Mouse (Mus musculus): ENCODE data around the gene Rab7b.

Rab7b gene

DNA sequence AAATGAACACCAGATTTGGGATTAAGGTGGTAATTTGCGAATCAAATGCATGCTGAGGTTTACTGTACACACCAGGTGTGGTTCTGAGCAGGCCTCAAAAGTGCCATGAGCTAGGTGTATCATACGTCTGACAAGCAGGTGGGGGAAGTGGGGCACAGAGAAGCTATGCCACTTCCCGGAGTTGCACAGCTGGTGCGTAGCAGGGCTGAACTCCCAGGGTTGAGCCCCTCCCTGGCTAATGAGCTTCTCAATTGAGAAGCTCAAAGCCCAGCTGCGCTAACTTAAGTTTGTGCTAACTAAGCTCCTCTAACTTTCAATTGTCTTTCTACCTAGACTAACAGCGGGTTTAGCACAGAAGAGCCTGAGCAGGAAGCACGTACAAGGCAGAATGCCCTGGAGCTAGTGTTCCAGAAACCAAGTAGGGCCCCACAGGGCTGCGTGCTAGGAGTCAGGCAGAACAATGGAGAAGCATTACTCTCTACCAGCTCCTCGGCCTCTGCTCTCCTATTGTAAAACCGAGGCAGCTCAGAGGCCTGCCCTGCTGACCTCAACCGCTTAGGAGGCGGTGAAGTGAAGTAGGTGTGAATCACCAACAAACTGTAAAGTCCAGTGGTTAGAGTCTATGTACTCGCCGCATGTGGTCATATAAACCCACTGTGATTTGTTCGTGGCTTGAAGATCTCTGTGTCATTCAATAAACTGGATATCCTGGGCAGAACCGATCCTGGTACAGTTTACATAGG, 30.6 kb downstream of the Rab7b start:
- ChIA-PET POLR2A (interaction anchor here in 3 of 4 experiments (0.6 to 1.3 kb wide), 16 partner anchors 10 to 289 kb away, joined by 3 to 13 read pairs (median 3); partner anchors contain the start of genes Fam72a (in 2 of the 3), Nucks1 (in 1 of the 3), Pm20d1 (in 1 of the 3) and Rab29 (in 1 of the 3)), CTCF (interaction anchor here in 2 of 4 experiments (0.5 to 1.2 kb wide), 15 partner anchors 10 to 679 kb away, joined by 3 to 6 read pairs (median 3); partner anchors contain the start of gene Fam72a (in 1 of the 2))

GRCm38 (mm10) chr1:131721989-131722388, 33.5 kb downstream of the Rab7b start:
- POLR2A ChIA-PET: interaction anchor here in 2 of 4 experiments (0.8 to 1.2 kb wide), 3 partner anchors 9 to 18 kb away, joined by 3 to 4 read pairs (median 4); no protein-coding TSS in a partner anchor
- CTCF ChIA-PET: interaction anchor here in 2 of 4 experiments (1.3 to 2.8 kb wide), 3 partner anchors 9 to 10 kb away, joined by 3 to 9 read pairs (median 8); no protein-coding TSS in a partner anchor

GRCm38 (mm10) chr1:131723549-131723948, 35.1 kb downstream of the Rab7b start:
- ChIA-PET CTCF (interaction anchor here in 3 of 4 experiments (0.6 to 2.8 kb wide), 4 partner anchors 9 to 323 kb away, joined by 3 to 9 read pairs (median 8); no protein-coding TSS in a partner anchor), POLR2A (interaction anchor here in 2 of 4 experiments (0.7 to 1.3 kb wide), 3 partner anchors 21 to 23 kb away, joined by 3 to 4 read pairs (median 4); no protein-coding TSS in a partner anchor)

GRCm38 (mm10) chr1:131726586-131726985, 38.1 kb downstream of the Rab7b start:
- ChIA-PET CTCF (interaction anchor here in 3 of 4 experiments (0.6 to 2.0 kb wide), 5 partner anchors 11 to 140 kb away, joined by 3 to 11 read pairs (median 4); partner anchors contain the start of gene Rab29 (in 1 of the 3)), POLR2A (interaction anchor here in 1 of 4 experiments (1.0 to 1.9 kb wide), 4 partner anchors 10 to 237 kb away, joined by 3 to 6 read pairs (median 4); partner anchors contain the start of gene Slc26a9)

GRCm38 (mm10) chr1:131730639-131731437, 42.3 kb downstream of the Rab7b start:
- ChIA-PET CTCF (interaction anchor here in 3 of 4 experiments (0.6 to 1.9 kb wide), 6 partner anchors 16 to 635 kb away, joined by 3 to 13 read pairs (median 4); no protein-coding TSS in a partner anchor), POLR2A (interaction anchor here in 3 of 4 experiments (1.1 to 1.9 kb wide), 3 partner anchors 11 to 203 kb away, joined by 3 to 13 read pairs (median 6); partner anchors contain the start of genes Fam72a (in 1 of the 3) and Srgap2 (in 1 of the 3))

DNA sequence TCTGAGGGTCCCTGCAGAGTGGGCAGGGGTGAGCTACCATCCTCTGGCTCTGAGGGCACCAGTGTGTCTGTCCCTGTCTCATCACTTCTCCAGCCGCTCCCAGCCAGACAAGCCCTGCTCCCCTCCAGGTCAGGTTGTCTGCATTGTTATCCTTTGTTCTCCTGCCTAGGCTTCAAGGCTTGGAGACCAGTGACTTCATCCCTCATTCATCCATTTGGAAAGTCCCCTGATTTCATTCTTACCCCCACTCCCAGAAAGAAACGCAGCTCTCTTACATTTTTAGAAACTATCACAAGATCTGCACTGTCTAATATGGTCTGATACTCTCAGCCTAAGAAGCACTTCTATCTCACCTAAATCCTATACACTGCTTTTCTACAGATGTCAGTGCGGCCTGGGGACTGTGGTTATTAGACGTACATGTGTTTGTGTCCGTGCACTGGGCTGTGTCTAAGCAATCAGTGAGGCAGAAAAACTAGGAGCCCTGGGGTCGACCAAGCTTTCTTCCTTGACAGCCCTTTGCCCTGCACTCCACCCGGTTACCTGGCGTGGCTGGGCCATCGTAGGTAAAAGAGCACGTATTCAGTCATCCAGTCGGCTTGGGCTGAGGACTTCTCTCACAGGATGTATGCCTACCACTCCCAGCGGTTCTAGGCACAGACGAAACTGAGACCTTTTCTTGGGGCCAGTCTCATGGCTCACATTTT, 45.1 kb downstream of the Rab7b start:
- ChIA-PET POLR2A (interaction anchor here in 3 of 4 experiments (0.5 to 0.8 kb wide), 4 partner anchors 8 to 80 kb away, joined by 3 to 7 read pairs (median 6); no protein-coding TSS in a partner anchor), CTCF (interaction anchor here in 2 of 4 experiments (0.5 to 1.0 kb wide), 3 partner anchors 19 to 702 kb away, joined by 3 to 5 read pairs (median 3); no protein-coding TSS in a partner anchor)

- CTCF ChIA-PET: no interaction called here
- POLR2A ChIA-PET: interaction anchor here in 1 of 4 experiments (0.8 kb wide), 1 partner anchor 15 kb away, joined by 7 read pairs; no protein-coding TSS in a partner anchor
Measured at GRCm38 (mm10) chr1:131734657-131735273, 46.3 kb downstream of the Rab7b start.

- CTCF ChIA-PET: interaction anchor here in 3 of 4 experiments (1.1 to 1.4 kb wide), 3 partner anchors 21 to 22 kb away, joined by 3 to 5 read pairs (median 3); no protein-coding TSS in a partner anchor
- POLR2A ChIA-PET: interaction anchor here in 1 of 4 experiments (1.4 kb wide), 1 partner anchor 11 kb away, joined by 4 read pairs; no protein-coding TSS in a partner anchor
Measured at GRCm38 (mm10) chr1:131736494-131736893, 48.0 kb downstream of the Rab7b start.

- ChIA-PET CTCF (interaction anchor here in 3 of 4 experiments (1.1 to 1.4 kb wide), 3 partner anchors 22 to 23 kb away, joined by 3 to 5 read pairs (median 3); no protein-coding TSS in a partner anchor), POLR2A (interaction anchor here in 2 of 4 experiments (0.6 to 1.4 kb wide), 3 partner anchors 11 to 122 kb away, joined by 3 to 4 read pairs (median 3); no protein-coding TSS in a partner anchor)
Measured at GRCm38 (mm10) chr1:131737269-131737668, 48.8 kb downstream of the Rab7b start.

DNA sequence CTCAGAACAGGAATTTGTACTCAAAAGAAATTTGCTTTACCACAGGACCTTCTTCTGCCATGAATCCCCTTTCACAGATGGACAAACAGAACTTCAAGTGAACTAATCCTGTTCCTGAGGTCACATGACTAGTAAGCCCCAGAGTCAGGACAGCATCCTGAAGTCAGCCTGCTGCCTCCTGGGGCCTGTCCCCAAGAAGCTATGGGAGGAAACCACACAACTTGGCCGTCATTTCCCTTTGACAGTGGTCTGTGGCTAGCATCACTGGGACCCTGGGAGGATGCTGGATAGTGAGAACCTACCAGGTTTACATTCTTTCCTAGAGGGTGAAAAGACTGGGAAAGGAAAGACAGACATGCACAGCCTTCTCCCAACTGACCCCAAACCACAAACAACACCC, 50.3 kb downstream of the Rab7b start:
- ChIA-PET CTCF (no interaction called here), POLR2A (no interaction called here)

DNA sequence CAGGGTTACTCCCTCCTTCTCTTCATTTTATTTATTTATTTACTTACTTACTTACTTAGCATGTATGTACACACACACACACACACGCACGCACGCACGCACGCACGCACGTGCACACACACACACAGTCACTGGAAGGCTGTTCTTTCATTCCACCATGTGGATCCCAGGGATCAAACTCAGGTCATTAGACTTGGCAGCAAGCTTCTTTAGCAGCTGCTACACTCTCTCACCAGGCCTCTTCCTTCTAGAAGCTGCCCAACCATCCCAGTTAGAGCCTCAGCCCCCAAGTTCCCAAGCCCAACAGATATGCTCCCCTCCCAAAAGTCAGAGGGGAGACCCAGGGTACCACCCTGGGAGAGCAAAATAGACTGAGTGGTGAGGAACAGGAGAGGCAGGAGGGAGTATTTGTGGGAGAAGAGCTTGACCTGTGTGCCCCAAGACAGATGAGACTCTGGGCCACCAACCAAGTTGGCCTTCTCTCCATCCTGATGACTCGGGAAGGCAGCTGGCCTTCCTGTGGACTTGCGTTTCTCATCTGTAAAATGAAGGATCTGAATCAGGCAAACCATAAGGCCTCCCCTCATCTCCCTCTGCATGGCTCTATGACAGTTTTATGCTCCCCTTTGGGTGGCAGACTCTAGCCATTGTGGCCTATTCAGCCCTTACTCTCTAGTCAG, 51.1 kb downstream of the Rab7b start:
- ChIA-PET CTCF (interaction anchor here in 2 of 4 experiments (0.7 to 1.4 kb wide), 3 partner anchors 25 to 75 kb away, joined by 3 read pairs; no protein-coding TSS in a partner anchor), POLR2A (interaction anchor here in 3 of 4 experiments (0.6 to 1.6 kb wide), 7 partner anchors 11 to 224 kb away, joined by 3 to 7 read pairs (median 4); no protein-coding TSS in a partner anchor)

- CTCF ChIA-PET: interaction anchor here (0.6 to 2.0 kb wide), 7 partner anchors 20 to 635 kb away, joined by 3 to 10 read pairs (median 5); partner anchors contain the start of gene Rab29 (in 1 of the 4)
- POLR2A ChIA-PET: interaction anchor here in 2 of 4 experiments (0.7 to 1.7 kb wide), 8 partner anchors 14 to 216 kb away, joined by 3 to 6 read pairs (median 3); partner anchors contain the start of gene Fam72a (in 1 of the 2)
Measured at GRCm38 (mm10) chr1:131743868-131744464, 55.5 kb downstream of the Rab7b start, which contains the start of gene Slc26a9. Gene Slc26a9 (plus strand): TSS chr1:131744022.

GRCm38 (mm10) chr1:131745391-131745790, 56.9 kb downstream of the Rab7b start:
- ChIA-PET CTCF (interaction anchor here (0.8 to 2.0 kb wide), 4 partner anchors 31 to 33 kb away, joined by 3 to 10 read pairs (median 6); no protein-coding TSS in a partner anchor), POLR2A (interaction anchor here in 2 of 4 experiments (1.1 to 2.0 kb wide), 3 partner anchors 22 to 26 kb away, joined by 3 to 4 read pairs (median 3); no protein-coding TSS in a partner anchor)

DNA sequence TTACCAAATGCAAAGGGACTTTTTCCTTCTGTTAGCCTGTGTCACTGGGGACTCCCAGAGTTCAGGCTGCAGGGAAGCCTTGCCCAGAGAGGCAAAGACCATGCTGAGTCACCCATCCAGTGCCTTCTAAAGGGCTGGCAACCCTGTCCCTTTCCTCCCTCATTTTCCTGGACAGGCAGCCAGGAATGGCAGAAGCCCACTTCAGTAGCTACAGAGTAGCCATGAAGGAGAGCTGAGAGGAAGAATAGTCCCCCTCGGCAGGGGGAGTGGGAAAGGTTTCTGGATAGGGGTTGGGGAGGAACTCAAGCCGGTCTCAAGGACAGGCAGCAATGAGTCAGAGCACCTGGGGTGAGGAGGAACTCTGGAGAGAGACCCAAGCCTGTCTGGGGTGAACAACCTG, 59.3 kb downstream of the Rab7b start:
- CTCF ChIA-PET: interaction anchor here (0.5 to 2.0 kb wide), 6 partner anchors 16 to 397 kb away, joined by 3 to 9 read pairs (median 3); no protein-coding TSS in a partner anchor
- POLR2A ChIA-PET: interaction anchor here in 1 of 4 experiments (1.0 kb wide), 1 partner anchor 27 kb away, joined by 3 read pairs; no protein-coding TSS in a partner anchor

DNA sequence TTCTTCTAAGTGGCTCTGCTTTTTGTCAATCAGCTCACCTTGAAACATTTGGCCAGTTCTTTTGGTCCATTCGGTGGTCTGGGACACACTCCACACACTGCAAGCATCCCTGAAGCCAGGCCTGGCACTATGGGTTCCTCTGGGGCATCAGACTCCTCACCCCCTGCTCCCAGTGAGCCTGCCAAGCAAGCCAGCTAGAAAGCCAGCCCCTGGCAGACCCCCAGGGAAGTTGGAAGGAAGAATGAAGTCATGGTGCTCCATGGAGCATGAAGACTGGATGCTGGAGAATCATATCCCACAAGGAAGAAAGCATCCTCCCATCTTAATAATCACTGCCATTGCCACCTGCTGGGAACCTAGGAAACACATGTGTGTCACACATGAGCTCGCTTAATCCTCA, 60.1 kb downstream of the Rab7b start:
- CTCF ChIA-PET: interaction anchor here in 1 of 4 experiments (0.5 kb wide), 1 partner anchor 398 kb away, joined by 3 read pairs; no protein-coding TSS in a partner anchor
- POLR2A ChIA-PET: interaction anchor here in 1 of 4 experiments (1.4 kb wide), 1 partner anchor 14 kb away, joined by 3 read pairs; no protein-coding TSS in a partner anchor

All from embryonic stem cell, embryonic (primary cell).